Comparison of ENCODE assay signal across 7 mouse cellular contexts in the genomic region with DNA sequence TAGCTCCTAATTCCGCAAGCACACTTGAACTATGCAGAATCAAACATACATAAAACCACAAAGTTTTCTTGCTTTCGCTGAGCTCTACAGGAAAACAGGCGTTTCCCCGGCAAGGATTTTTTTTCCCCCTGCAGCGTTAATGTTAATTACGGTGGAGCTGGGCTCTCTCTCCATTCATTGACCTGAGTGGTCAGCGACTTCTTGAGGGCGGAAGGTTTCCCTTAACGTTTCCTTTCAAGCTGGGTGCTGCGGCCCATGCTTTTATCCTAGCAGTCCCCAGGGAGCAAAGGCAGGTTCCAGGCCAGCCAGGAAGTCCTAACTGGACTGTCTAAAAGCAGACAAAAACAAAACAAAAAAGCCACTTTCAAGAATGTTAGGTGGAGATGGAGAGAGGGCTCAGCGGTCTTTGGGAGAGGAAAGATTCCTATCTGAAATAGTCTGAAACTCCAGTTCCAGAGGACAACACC. TPM values are rescaled to one million over a fixed set of nuclear protein-coding genes. Genes with fewer than 3 reads are reported as not detected.
A peak's percentile ranks its signal among the peaks of the same experiment; 100 is the strongest.
DNase-seq lines count a peak whose midpoint lies in the region; ATAC-seq and TF ChIP-seq lines count a peak whose summit lies in the region.

No protein-coding gene starts in this region.

- ATAC-seq in heart, embryonic 14.5 days (ENCODE audit: insufficient number of reproducible peaks, insufficient read depth, low FRiP score, low read depth): no peak
- ATAC-seq in limb, embryonic 11.5 days (ENCODE audit: insufficient number of reproducible peaks, low FRiP score, low TSS enrichment, low read depth): no peak
- no peak for ATAC-seq in stomach, embryonic 14.5 days (ENCODE audit: insufficient number of reproducible peaks, insufficient read depth, low FRiP score, low read depth)
- ATAC-seq in megakaryocyte-erythroid progenitor cell, adult 5-6 weeks (replicated peaks; ENCODE audit: low FRiP score, low TSS enrichment, poor library complexity, severe bottlenecking): no peak

- H3K27ac ChIP-seq in bone marrow macrophage, adult 2 months (ENCODE audit: insufficient read depth, low read depth, low read length): no peak overlapping the region
- H3K27ac ChIP-seq in heart, embryonic 14.5 days (replicated peaks in 1 of 2; ENCODE audit: control insufficient read depth in 1 of 2, insufficient read depth in 1 of 2, low read depth in 2 of 2, low read length in 2 of 2): no peak overlapping the region
- H3K27ac ChIP-seq in limb, embryonic 11.5 days (replicated peaks; ENCODE audit: low read depth, low read length): no peak overlapping the region
- H3K27ac ChIP-seq in stomach, embryonic 14.5 days (ENCODE audit: low read length): no peak overlapping the region

- peaks cover 65% of the 10 kb centered on the region for H3K4me1 ChIP-seq in E14TG2a.4 (replicated peaks; ENCODE audit: low read depth, low read length)
- H3K4me1 ChIP-seq in bone marrow macrophage, adult 2 months (ENCODE audit: control insufficient read depth, insufficient read depth, low read length): peaks cover 5% of the 10 kb centered on the region
- H3K4me1 ChIP-seq in heart, embryonic 14.5 days (ENCODE audit: control insufficient read depth in 2 of 2, insufficient read depth in 2 of 2, low read length in 2 of 2): peaks cover 7 to 11% of the 10 kb centered on the region in 2 experiments
- peaks cover 10% of the 10 kb centered on the region for H3K4me1 ChIP-seq in limb, embryonic 11.5 days (ENCODE audit: control insufficient read depth, insufficient read depth, low read length)
- no peaks in the 10 kb centered on the region for H3K4me1 ChIP-seq in stomach, embryonic 14.5 days (ENCODE audit: control insufficient read depth, insufficient read depth, low read length)

- H3K27me3 ChIP-seq in E14TG2a.4 (ENCODE audit: insufficient read depth, low read length): peaks cover 11% of the 10 kb centered on the region
- no peaks in the 10 kb centered on the region for H3K27me3 ChIP-seq in heart, embryonic 14.5 days (ENCODE audit: control insufficient read depth, insufficient read depth, low read length)
- 0 out of 2 replicates have a peak, but pooled peaks cover 3% of the 10 kb centered on the region for H3K27me3 ChIP-seq in limb, embryonic 11.5 days (ENCODE audit: control insufficient read depth, insufficient read depth, low read length)
- H3K27me3 ChIP-seq in stomach, embryonic 14.5 days (ENCODE audit: control insufficient read depth, insufficient read depth, low read length): no peaks in the 10 kb centered on the region

- peak; percentile 30 for DNase-seq in limb, embryonic 11.5 days (ENCODE audit: low spot score)
- no peak for DNase-seq in layer of hippocampus, postnatal 14 days (ENCODE audit: low spot score in 2 of 2)

- H3K9ac ChIP-seq in heart, embryonic 14.5 days (ENCODE audit: low read length): peak overlapping the region; percentile 85
- H3K9ac ChIP-seq in limb, embryonic 11.5 days (ENCODE audit: low read length): no peak overlapping the region; the same call in 1 of the 2 replicates
- H3K9ac ChIP-seq in stomach, embryonic 14.5 days (replicated peaks; ENCODE audit: low read depth, low read length): no peak overlapping the region

- no peak for TF ChIP-seq CTCF in E14TG2a.4 (conservative IDR thresholded peaks at IDR 0.05; ENCODE audit: low read length)
- TF ChIP-seq CTCF in bone marrow macrophage, adult 2 months (IDR thresholded peaks at IDR 0.05; ENCODE audit: low read depth, low read length): no peak

- 9% methylated on average over 11 of the region's 11 CpGs for WGBS in heart, embryonic 14.5 days
- 6% methylated on average over 11 of the region's 11 CpGs for whole genome bisulfite sequencing in limb, embryonic 11.5 days
- 7% methylated on average over 11 of the region's 11 CpGs for WGBS in stomach, embryonic 14.5 days

- peak overlapping the region; percentile 95 for H3K4me3 ChIP-seq in E14TG2a.4 (replicated peaks; ENCODE audit: low read length)
- H3K4me3 ChIP-seq in bone marrow macrophage, adult 2 months (ENCODE audit: insufficient read depth, low read length): peak overlapping the region; percentile 74
- H3K4me3 ChIP-seq in heart, embryonic 14.5 days (ENCODE audit: control insufficient read depth in 1 of 2, insufficient read depth in 1 of 2, low read depth in 1 of 2, low read length in 2 of 2): peak overlapping the region; percentile 72 to 79; a peak in 3 of 4 replicates
- H3K4me3 ChIP-seq in limb, embryonic 11.5 days (ENCODE audit: low read depth, low read length): peak overlapping the region; percentile 94
- H3K4me3 ChIP-seq in stomach, embryonic 14.5 days (ENCODE audit: low read depth, low read length): peak overlapping the region; percentile 94

- H3K36me3 ChIP-seq in E14TG2a.4 (ENCODE audit: insufficient read depth, low read length): peaks cover 50% of the 10 kb centered on the region
- H3K36me3 ChIP-seq in heart, embryonic 14.5 days (ENCODE audit: control insufficient read depth, insufficient read depth, low read length): peaks cover 46% of the 10 kb centered on the region
- peaks cover 24% of the 10 kb centered on the region for H3K36me3 ChIP-seq in limb, embryonic 11.5 days (ENCODE audit: control insufficient read depth, insufficient read depth, low read length)
- peaks cover 41% of the 10 kb centered on the region for H3K36me3 ChIP-seq in stomach, embryonic 14.5 days (ENCODE audit: control insufficient read depth, insufficient read depth, low read length)

- peak overlapping the region; percentile 94 for H3K4me2 ChIP-seq in heart, embryonic 14.5 days (ENCODE audit: low read length)
- H3K4me2 ChIP-seq in limb, embryonic 11.5 days (ENCODE audit: low read depth, severe bottlenecking): peak overlapping the region; percentile 84
- peak overlapping the region; percentile 63 for H3K4me2 ChIP-seq in stomach, embryonic 14.5 days (replicated peaks; ENCODE audit: low read depth, low read length)

- no peak for TF ChIP-seq POLR2A in bone marrow macrophage, adult 2 months (IDR thresholded peaks at IDR 0.05; ENCODE audit: borderline replicate concordance, low read depth, low read length)

- no peaks in the 10 kb centered on the region for H3K9me3 ChIP-seq in E14TG2a.4 (ENCODE audit: low read length)
- H3K9me3 ChIP-seq in heart, embryonic 14.5 days (ENCODE audit: control insufficient read depth, low read length): no peaks in the 10 kb centered on the region
- no peaks in the 10 kb centered on the region for H3K9me3 ChIP-seq in limb, embryonic 11.5 days (ENCODE audit: control insufficient read depth, low read length)
- H3K9me3 ChIP-seq in stomach, embryonic 14.5 days (ENCODE audit: control insufficient read depth, low read depth, low read length): no peaks in the 10 kb centered on the region

RNA-seq across cellular contexts. Expression of a gene that starts 3.1 kb away (rescaled TPM):
- 38.3 and 54.2 TPM in 2 replicates for polyA plus RNA-seq in bone marrow macrophage, adult 2 months (2012; ENCODE audit: insufficient read depth, insufficient read length, missing spikeins)
- 62.8 and 66.7 TPM in 2 replicates for polyA plus RNA-seq in heart, embryonic 14.5 days (2014; fragmentation: Nextera tagmentation; extraction: Ambion mirVana)
- 118 and 123 TPM in 2 replicates for polyA plus RNA-seq in limb, embryonic 11.5 days (2014; fragmentation: Nextera tagmentation; extraction: Ambion mirVana)
- 93.1 and 97.7 TPM in 2 replicates for polyA plus RNA-seq in stomach, embryonic 14.5 days (2014; fragmentation: Nextera tagmentation; extraction: Ambion mirVana)
- total RNA-seq in megakaryocyte-erythroid progenitor cell, adult 5-6 weeks (2014; fragmentation: Nextera tagmentation): 130 and 136 TPM in 2 replicates
- 69.1 and 154 TPM in 2 replicates for total RNA-seq in megakaryocyte-erythroid progenitor cell, adult 5-6 weeks (2017)
- total RNA-seq in layer of hippocampus, postnatal 14 days (2021): 10 to 100 TPM; 68.7 to 72.8 TPM

RNA-seq across cellular contexts. Expression of a gene that starts 33.9 kb away (rescaled TPM):
- polyA plus RNA-seq in bone marrow macrophage, adult 2 months (2012; ENCODE audit: insufficient read depth, insufficient read length, missing spikeins): 94.9 and 105 TPM in 2 replicates
- polyA plus RNA-seq in heart, embryonic 14.5 days (2014; fragmentation: Nextera tagmentation; extraction: Ambion mirVana): 77.1 and 83.9 TPM in 2 replicates
- 77.5 and 105 TPM in 2 replicates for polyA plus RNA-seq in limb, embryonic 11.5 days (2014; fragmentation: Nextera tagmentation; extraction: Ambion mirVana)
- polyA plus RNA-seq in stomach, embryonic 14.5 days (2014; fragmentation: Nextera tagmentation; extraction: Ambion mirVana): 62.6 and 66.5 TPM in 2 replicates
- total RNA-seq in megakaryocyte-erythroid progenitor cell, adult 5-6 weeks (2014; fragmentation: Nextera tagmentation): 47.4 and 71.5 TPM in 2 replicates
- total RNA-seq in megakaryocyte-erythroid progenitor cell, adult 5-6 weeks (2017): 35.9 and 36.9 TPM in 2 replicates
- 100 to 1,000 TPM; 262 to 266 TPM for total RNA-seq in layer of hippocampus, postnatal 14 days (2021)

RNA-seq across cellular contexts. Expression of a gene that starts 40.7 kb away (rescaled TPM):
- polyA plus RNA-seq in bone marrow macrophage, adult 2 months (2012; ENCODE audit: insufficient read depth, insufficient read length, missing spikeins): 21.4 and 25.6 TPM in 2 replicates
- polyA plus RNA-seq in heart, embryonic 14.5 days (2014; fragmentation: Nextera tagmentation; extraction: Ambion mirVana): 75.1 and 82.1 TPM in 2 replicates
- 51.4 and 54.6 TPM in 2 replicates for polyA plus RNA-seq in limb, embryonic 11.5 days (2014; fragmentation: Nextera tagmentation; extraction: Ambion mirVana)
- 40.0 and 45.4 TPM in 2 replicates for polyA plus RNA-seq in stomach, embryonic 14.5 days (2014; fragmentation: Nextera tagmentation; extraction: Ambion mirVana)
- total RNA-seq in megakaryocyte-erythroid progenitor cell, adult 5-6 weeks (2014; fragmentation: Nextera tagmentation): 23.0 and 35.5 TPM in 2 replicates
- 71.1 and 78.6 TPM in 2 replicates for total RNA-seq in megakaryocyte-erythroid progenitor cell, adult 5-6 weeks (2017)
- total RNA-seq in layer of hippocampus, postnatal 14 days (2021): 10 to 100 TPM; 38.8 to 40.3 TPM

RNA-seq across cellular contexts. Expression of a gene that starts 44.6 kb away (rescaled TPM):
- not detected in 2 replicates for polyA plus RNA-seq in bone marrow macrophage, adult 2 months (2012; ENCODE audit: insufficient read depth, insufficient read length, missing spikeins)
- polyA plus RNA-seq in heart, embryonic 14.5 days (2014; fragmentation: Nextera tagmentation; extraction: Ambion mirVana): 0.77 and 0.98 TPM in 2 replicates
- 1.2 and 1.9 TPM in 2 replicates for polyA plus RNA-seq in limb, embryonic 11.5 days (2014; fragmentation: Nextera tagmentation; extraction: Ambion mirVana)
- 1.00 and 1.5 TPM in 2 replicates for polyA plus RNA-seq in stomach, embryonic 14.5 days (2014; fragmentation: Nextera tagmentation; extraction: Ambion mirVana)
- not detected in 2 replicates for total RNA-seq in megakaryocyte-erythroid progenitor cell, adult 5-6 weeks (2014; fragmentation: Nextera tagmentation)
- not detected in 2 replicates for total RNA-seq in megakaryocyte-erythroid progenitor cell, adult 5-6 weeks (2017)
- total RNA-seq in layer of hippocampus, postnatal 14 days (2021): 100 to 1,000 TPM; 107 to 115 TPM
